Mouse (Mus musculus) heart, embryonic 12.5 days (tissue): ENCODE results near the gene Aoc3. TPM values are rescaled to one million over a fixed set of nuclear protein-coding genes. Genes with fewer than 3 reads are reported as not detected.
"Not testable (repeated sequence)": the region's sequence is repeated elsewhere in the genome, so short reads cannot be mapped to it uniquely, and the experiment has no call there.

Experiments
- ATAC-seq: fragments of 200-750 bp; cut with Nextera tagmentation; 2 replicates; pipeline ENCODE4 v1.8.0; 2017; ENCODE audit warnings: moderate TSS enrichment, moderate library complexity; ENCODE audit not compliant: insufficient number of reproducible peaks, low FRiP score
- H3K27ac ChIP-seq: fragments of 300-500 bp; sonication (generic); 2 replicates; pipeline ENCODE4 v1.5.1; 2016; ENCODE audit warnings: mild to moderate bottlenecking, moderate library complexity; ENCODE audit not compliant: poor library complexity, severe bottlenecking
- H3K27me3 ChIP-seq: fragments of 300-500 bp; sonication (generic); replicated peaks from 2 replicates; pipeline ENCODE4 v1.6.1; 2016; ENCODE audit warnings: mild to moderate bottlenecking, moderate library complexity
- H3K36me3 ChIP-seq: fragments of 300-500 bp; sonication (generic); 2 replicates; pipeline ENCODE4 v1.6.1; 2016; ENCODE audit warnings: mild to moderate bottlenecking, moderate library complexity
- H3K4me1 ChIP-seq: fragments of 300-500 bp; sonication (generic); replicated peaks from 2 replicates; pipeline ENCODE4 v1.6.1; 2016; ENCODE audit warnings: mild to moderate bottlenecking
- H3K4me2 ChIP-seq: fragments of 300-500 bp; sonication (generic); 2 replicates; pipeline ENCODE4 v1.6.1; 2016; ENCODE audit warnings: mild to moderate bottlenecking, moderate library complexity
- H3K4me3 ChIP-seq: fragments of 300-500 bp; sonication (generic); 2 replicates; pipeline ENCODE4 v1.5.1; 2016; ENCODE audit warnings: mild to moderate bottlenecking
- H3K9ac ChIP-seq: fragments of 300-500 bp; sonication (generic); 2 replicates; pipeline ENCODE4 v1.6.1; 2016; ENCODE audit warnings: mild to moderate bottlenecking, moderate library complexity
- H3K9me3 ChIP-seq: fragments of 300-500 bp; sonication (generic); replicated peaks from 2 replicates; pipeline ENCODE4 v1.6.1; 2016; ENCODE audit warnings: mild to moderate bottlenecking, moderate library complexity
- WGBS: fragments of 180-500 bp; shearing (Covaris S2); methylation state at CpG from one replicate; pipeline ENCODE4 v1.1.7; 2016; 5-methylcytosine and 5-hydroxymethylcytosine counted together
- polyA plus RNA-seq: library from polyadenylated mRNA; unstranded; fragments of >200 nt; fragmentation: Nextera tagmentation; extraction: Ambion mirVana; gene quantifications from 2 replicates; pipeline ENCODE4 v1.2.1, GENCODE M21; 2016

Gene Aoc3
- polyA plus RNA-seq, 1 experiment from 2014 or later, result 0.17 TPM

- 75% methylated on average over 6 of the region's 6 CpGs for WGBS
- Histone ChIP-seq H3K4me1 (peaks cover 7% of the 10 kb centered on the region; the same call in 1 of the 2 replicates), H3K27me3 (no peaks in the 10 kb centered on the region), H3K4me2 (no peak overlapping the region), H3K4me3 (no peak overlapping the region), H3K27ac (no peak overlapping the region), H3K9me3 (no peaks in the 10 kb centered on the region), H3K36me3 (peaks cover 18% of the 10 kb centered on the region), H3K9ac (no peak overlapping the region)
- no peak for ATAC-seq
Measured at GRCm38 (mm10) chr11:101328941-101329635, 1.3 kb upstream of the Aoc3 start.

- 58% methylated on average over 6 of the region's 6 CpGs for WGBS
- not testable (repeated sequence) for H3K27ac ChIP-seq, H3K27me3 ChIP-seq, H3K9ac ChIP-seq, H3K4me3 ChIP-seq, H3K9me3 ChIP-seq, H3K36me3 ChIP-seq, H3K4me2 ChIP-seq, ATAC-seq
- H3K4me1 ChIP-seq, result peaks cover 11% of the 10 kb centered on the region; the same call in 1 of the 2 replicates
Measured at GRCm38 (mm10) chr11:101330961-101331360, 556 bp downstream of the Aoc3 start.

GRCm38 (mm10) chr11:101332537-101332936 is 2.1 kb downstream of the Aoc3 start:
- Histone ChIP-seq H3K9ac (no peak overlapping the region), H3K4me2 (no peak overlapping the region), H3K9me3 (no peaks in the 10 kb centered on the region), H3K4me1 (peaks cover 14% of the 10 kb centered on the region), H3K36me3 (no peaks in the 10 kb centered on the region), H3K27me3 (no peaks in the 10 kb centered on the region), H3K27ac (no peak overlapping the region), H3K4me3 (no peak overlapping the region)
- 69% methylated on average over 3 of the region's 3 CpGs for WGBS
- no peak for ATAC-seq

- 38% methylated on average over 10 of the region's 10 CpGs for WGBS
- Histone ChIP-seq H3K4me1 (peaks cover 24% of the 10 kb centered on the region), H3K27me3 (no peaks in the 10 kb centered on the region), H3K9ac (no peak overlapping the region), H3K36me3 (no peaks in the 10 kb centered on the region), H3K4me2 (no peak overlapping the region), H3K4me3 (no peak overlapping the region), H3K9me3 (no peaks in the 10 kb centered on the region), H3K27ac (no peak overlapping the region)
- ATAC-seq, result no peak
Measured at GRCm38 (mm10) chr11:101334023-101334422, 3.6 kb downstream of the Aoc3 start.

- Histone ChIP-seq H3K4me2 (no peak overlapping the region), H3K9ac (no peak overlapping the region), H3K27ac (no peak overlapping the region), H3K9me3 (no peaks in the 10 kb centered on the region), H3K36me3 (no peaks in the 10 kb centered on the region), H3K4me1 (peaks cover 21% of the 10 kb centered on the region), H3K4me3 (no peak overlapping the region), H3K27me3 (no peaks in the 10 kb centered on the region)
- WGBS, result 12% methylated on average over 6 of the region's 6 CpGs
- ATAC-seq, result no peak
Measured at GRCm38 (mm10) chr11:101334516-101334915, 4.1 kb downstream of the Aoc3 start.

- ATAC-seq, result no peak
- no peak overlapping the region for H3K9ac ChIP-seq
Measured at GRCm38 (mm10) chr11:101335685-101336084, 5.3 kb downstream of the Aoc3 start.

GRCm38 (mm10) chr11:101338123-101338760 is 7.8 kb downstream of the Aoc3 start:
- peak overlapping the region; percentile 40 for H3K4me3 ChIP-seq
- ATAC-seq, result peak; percentile 77
- peaks cover 21% of the 10 kb centered on the region for H3K4me1 ChIP-seq
- peak overlapping the region; percentile 46; the same call in 1 of the 2 replicates for H3K9ac ChIP-seq
- H3K27ac ChIP-seq, result peak overlapping the region; percentile 73
- H3K9me3 ChIP-seq, result no peaks in the 10 kb centered on the region
- H3K4me2 ChIP-seq, result peak overlapping the region; percentile 76
- 4% methylated on average over 9 of the region's 9 CpGs for WGBS
- H3K36me3 ChIP-seq, result no peaks in the 10 kb centered on the region
- no peaks in the 10 kb centered on the region for H3K27me3 ChIP-seq

More at GRCm38 (mm10) chr11:101335685-101336084, 5.3 kb downstream of the Aoc3 start:
- Histone ChIP-seq H3K9me3 (no peaks in the 10 kb centered on the region), H3K27me3 (no peaks in the 10 kb centered on the region), H3K4me3 (no peak overlapping the region), H3K4me1 (peaks cover 21% of the 10 kb centered on the region), H3K36me3 (no peaks in the 10 kb centered on the region), H3K4me2 (no peak overlapping the region), H3K27ac (no peak overlapping the region)
- WGBS, result 76% methylated on average over 9 of the region's 9 CpGs

- no peaks in the 10 kb centered on the region for H3K36me3 ChIP-seq
- H3K4me2 ChIP-seq, result no peak overlapping the region
- WGBS, result 66% methylated on average over 10 of the region's 10 CpGs
- H3K9ac ChIP-seq, result no peak overlapping the region
- no peak for ATAC-seq
- peaks cover 7% of the 10 kb centered on the region; the same call in 1 of the 2 replicates for H3K9me3 ChIP-seq
- H3K27me3 ChIP-seq, result no peaks in the 10 kb centered on the region
- no peak overlapping the region for H3K27ac ChIP-seq
- H3K4me1 ChIP-seq, result no peaks in the 10 kb centered on the region
- H3K4me3 ChIP-seq, result no peak overlapping the region
Measured at GRCm38 (mm10) chr11:101347083-101347775, 16.8 kb downstream of the Aoc3 start.

GRCm38 (mm10) chr11:101348774-101349173 is 18.4 kb downstream of the Aoc3 start:
- H3K4me2 ChIP-seq, result no peak overlapping the region
- no peaks in the 10 kb centered on the region for H3K27me3 ChIP-seq
- H3K27ac ChIP-seq, result no peak overlapping the region
- no peaks in the 10 kb centered on the region for H3K4me1 ChIP-seq
- H3K9ac ChIP-seq, result no peak overlapping the region
- 55% methylated on average over 7 of the region's 7 CpGs for whole genome bisulfite sequencing
- no peak overlapping the region for H3K4me3 ChIP-seq
- H3K9me3 ChIP-seq, result peaks cover 7% of the 10 kb centered on the region; the same call in 1 of the 2 replicates
- ATAC-seq, result no peak
- H3K36me3 ChIP-seq, result no peaks in the 10 kb centered on the region

GRCm38 (mm10) chr11:101349216-101349615 is 18.8 kb downstream of the Aoc3 start:
- no peak overlapping the region for H3K9ac ChIP-seq
- 46% methylated on average over 3 of the region's 3 CpGs for WGBS
- H3K4me2 ChIP-seq, result no peak overlapping the region
- H3K4me1 ChIP-seq, result no peaks in the 10 kb centered on the region
- ATAC-seq, result no peak
- H3K4me3 ChIP-seq, result no peak overlapping the region
- H3K36me3 ChIP-seq, result no peaks in the 10 kb centered on the region
- H3K27me3 ChIP-seq, result no peaks in the 10 kb centered on the region
- peaks cover 7% of the 10 kb centered on the region; the same call in 1 of the 2 replicates for H3K9me3 ChIP-seq
- no peak overlapping the region for H3K27ac ChIP-seq

- no peak overlapping the region for H3K27ac ChIP-seq
- 51% methylated on average over 11 of the region's 11 CpGs for WGBS
Measured at GRCm38 (mm10) chr11:101351100-101351720, 20.8 kb downstream of the Aoc3 start.

More at GRCm38 (mm10) chr11:101351100-101351720, 20.8 kb downstream of the Aoc3 start:
- Histone ChIP-seq H3K36me3 (no peaks in the 10 kb centered on the region), H3K9me3 (peaks cover 7% of the 10 kb centered on the region; the same call in 1 of the 2 replicates), H3K4me2 (no peak overlapping the region), H3K4me1 (no peaks in the 10 kb centered on the region), H3K27me3 (no peaks in the 10 kb centered on the region), H3K4me3 (no peak overlapping the region), H3K9ac (no peak overlapping the region)
- ATAC-seq, result no peak
